In genomic region chr5:32855274-32855673, GRCm38 (mm10) we compare ENCODE assay signal across 9 mouse cellular contexts. TPM values are rescaled to one million over a fixed set of nuclear protein-coding genes. Genes with fewer than 3 reads are reported as not detected.
"Had no signal": no experiment of that assay in that cellular context is flagged by ENCODE, and none has a peak within 500 bp of the region (broad histone marks: within the 10 kb centered on the region; RNA-seq: fewer than 3 reads in every experiment).

No protein-coding gene starts in this region.

RNA-seq across cellular contexts. Expression of gene Gm20671, which starts 28.4 kb away (rescaled TPM):
- polyA plus RNA-seq: neural tube, embryonic 13.5 days; neural tube, embryonic 14.5 days; neural tube, embryonic 15.5 days; stomach, embryonic 14.5 days; stomach, embryonic 15.5 days; stomach, embryonic 16.5 days; stomach, postnatal 0 days; thymus, postnatal 0 days; urinary bladder, adult 2 months had no signal
